Mouse (Mus musculus) lung, postnatal 0 days (tissue): ENCODE results near the gene Arvcf. TPM values are rescaled to one million over a fixed set of nuclear protein-coding genes. Genes with fewer than 3 reads are reported as not detected.

Source experiments
- ATAC-seq: fragments of 200-750 bp; cut with Nextera tagmentation; 2 replicates; pipeline ENCODE4 v1.8.0; 2017; ENCODE audit warnings: moderate library complexity
- DNase-seq: peaks from one replicate; pipeline ENCODE4 v3.0.0-alpha.2; 2016; ENCODE audit warnings: low spot score
- H3K27ac ChIP-seq: fragments of 300-500 bp; sonication (generic); 2 replicates; pipeline ENCODE4 v1.5.1; 2014; ENCODE audit warnings: antibody characterized with exemption, mild to moderate bottlenecking, low read length, mixed read lengths
- H3K27me3 ChIP-seq: fragments of 300-500 bp; sonication (generic); replicated peaks from 2 replicates; pipeline ENCODE4 v1.6.1; 2014; ENCODE audit warnings: low read length, mixed read lengths; ENCODE audit not compliant: insufficient read depth
- H3K36me3 ChIP-seq: fragments of 300-500 bp; sonication (generic); 2 replicates; pipeline ENCODE4 v1.6.1; 2014; ENCODE audit warnings: low read length, mixed read lengths; ENCODE audit not compliant: insufficient read depth
- H3K4me1 ChIP-seq: fragments of 300-500 bp; sonication (generic); 2 replicates; pipeline ENCODE4 v1.6.1; 2014; ENCODE audit warnings: antibody characterized with exemption, low read depth, low read length, mixed read lengths; ENCODE audit not compliant: insufficient read depth
- H3K4me2 ChIP-seq: fragments of 300-500 bp; sonication (generic); replicated peaks from 2 replicates; pipeline ENCODE4 v1.6.1; 2014; ENCODE audit warnings: low read depth, mild to moderate bottlenecking, low read length, moderate library complexity, mixed read lengths
- H3K4me3 ChIP-seq: fragments of 300-500 bp; sonication (generic); 2 replicates; pipeline ENCODE4 v1.5.1; 2014; ENCODE audit warnings: low read depth, low read length
- H3K9ac ChIP-seq: fragments of 300-500 bp; sonication (generic); replicated peaks from 2 replicates; pipeline ENCODE4 v1.6.1; 2014; ENCODE audit warnings: low read depth, mild to moderate bottlenecking
- H3K9me3 ChIP-seq: fragments of 300-500 bp; sonication (generic); 2 replicates; pipeline ENCODE4 v1.6.1; 2016; ENCODE audit warnings: low read length, mixed read lengths
- CTCF ChIP-seq: IDR thresholded peaks from 2 replicates; pipeline ENCODE4 v1.5.1; 2016; ENCODE audit warnings: antibody characterized with exemption, mild to moderate bottlenecking
- EP300 ChIP-seq: IDR thresholded peaks from 2 replicates; pipeline ENCODE4 v1.6.1; 2016; ENCODE audit warnings: antibody characterized with exemption, mild to moderate bottlenecking, control low read depth
- WGBS: fragments of 180-500 bp; shearing (Covaris S2); extraction: QIAGEN DNeasy Blood & Tissue Kit; methylation state at CpG from one replicate; pipeline ENCODE4 v1.1.7; 2014; 5-methylcytosine and 5-hydroxymethylcytosine counted together
- polyA plus RNA-seq: library from polyadenylated mRNA; unstranded; fragments of >200 nt; fragmentation: Nextera tagmentation; extraction: Ambion mirVana; gene quantifications from 2 replicates; pipeline ENCODE4 v1.2.1, GENCODE M21; 2015

Gene Arvcf
- polyA plus RNA-seq, 1 experiment from 2014 or later, result 14.6 TPM

DNA sequence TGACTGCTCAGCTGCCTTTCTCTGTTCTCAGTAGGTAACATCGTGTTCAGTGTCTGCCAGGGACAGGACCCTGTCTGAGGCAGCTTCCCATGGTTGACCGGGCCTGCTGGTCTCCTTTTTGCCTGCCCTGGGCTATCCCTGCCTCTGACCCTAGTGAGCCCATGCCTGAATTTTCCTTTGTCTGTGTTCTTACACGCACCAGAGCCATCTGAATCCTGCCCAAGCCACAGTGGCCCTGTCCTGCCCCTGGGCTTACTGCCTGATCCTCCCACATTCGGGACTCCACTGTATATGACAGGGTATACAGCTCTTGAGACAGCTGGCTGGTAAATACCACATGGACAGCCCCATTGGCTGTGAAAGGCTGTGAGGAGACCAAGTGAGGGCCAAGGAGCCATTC lies 61.8 kb downstream of the Arvcf start:
- no peak for DNase-seq
- Histone ChIP-seq H3K4me3 (no peak overlapping the region), H3K9ac (no peak overlapping the region), H3K27me3 (no peaks in the 10 kb centered on the region), H3K36me3 (0 out of 2 replicates have a peak, but pooled peaks cover 2% of the 10 kb centered on the region), H3K4me1 (0 out of 2 replicates have a peak, but pooled peaks cover 3% of the 10 kb centered on the region), H3K27ac (no peak overlapping the region), H3K9me3 (no peaks in the 10 kb centered on the region), H3K4me2 (no peak overlapping the region)
- TF ChIP-seq EP300 (no peak), CTCF (no peak)
- 84% methylated on average over 4 of the region's 4 CpGs for WGBS
- ATAC-seq, result no peak

DNA sequence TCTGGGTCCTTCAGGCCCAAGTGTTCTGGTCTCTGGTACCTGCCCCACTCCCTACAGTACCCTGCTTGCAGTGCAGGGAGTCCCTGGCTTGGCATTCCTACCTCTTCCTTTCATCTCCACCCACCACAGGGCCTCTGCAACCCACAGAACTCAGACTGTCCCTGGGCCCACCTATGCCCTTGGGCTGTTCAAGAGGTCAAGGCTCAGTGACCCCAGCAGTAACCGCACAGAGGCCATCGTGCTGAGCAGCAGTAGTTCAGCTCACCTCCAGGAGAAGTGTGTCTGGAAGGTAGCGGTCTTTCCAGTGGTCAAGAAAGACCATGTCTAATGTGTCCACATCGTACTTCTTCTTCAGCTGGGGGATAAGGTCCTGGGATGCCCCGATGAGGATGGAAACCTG lies 62.4 kb downstream of the Arvcf start:
- Histone ChIP-seq H3K36me3 (0 out of 2 replicates have a peak, but pooled peaks cover 3% of the 10 kb centered on the region), H3K27ac (no peak overlapping the region), H3K9ac (no peak overlapping the region), H3K4me1 (0 out of 2 replicates have a peak, but pooled peaks cover 3% of the 10 kb centered on the region), H3K27me3 (no peaks in the 10 kb centered on the region), H3K4me2 (no peak overlapping the region), H3K4me3 (no peak overlapping the region), H3K9me3 (no peaks in the 10 kb centered on the region)
- ATAC-seq (no peak), DNase-seq (no peak)
- no peak for TF ChIP-seq EP300
- TF ChIP-seq CTCF, result no peak
- WGBS, result 91% methylated on average over 5 of the region's 5 CpGs

DNA sequence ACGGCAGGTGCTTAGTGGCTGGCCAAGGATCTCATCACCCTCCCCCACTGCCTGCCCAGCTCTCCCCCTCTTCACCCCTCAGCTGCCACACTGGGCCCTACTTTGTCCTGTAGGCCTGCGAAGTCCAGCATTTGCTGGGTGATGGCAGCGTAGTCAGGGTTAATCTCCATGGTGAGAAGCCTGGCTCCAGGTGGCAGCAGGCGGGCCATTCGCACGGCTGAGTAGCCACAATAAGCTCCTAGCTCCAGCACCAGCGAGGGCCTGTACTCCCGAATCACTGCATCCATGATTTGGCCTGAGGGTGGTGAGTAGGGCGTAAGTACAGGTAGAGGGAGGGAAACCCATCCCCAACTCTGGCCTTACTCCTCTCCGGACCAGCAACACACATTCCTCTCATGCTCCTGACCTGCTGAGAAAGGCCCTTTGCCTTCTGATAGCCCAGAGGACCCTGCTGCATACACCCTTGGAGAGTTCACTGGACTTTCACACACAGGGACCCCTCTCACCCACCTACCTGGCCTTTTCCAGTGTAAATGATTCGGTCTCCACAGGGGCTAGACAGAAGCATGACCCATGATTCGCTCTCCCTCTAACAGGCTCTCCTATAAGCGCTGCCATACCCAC lies 63.2 kb downstream of the Arvcf start:
- Histone ChIP-seq H3K36me3 (0 out of 2 replicates have a peak, but pooled peaks cover 3% of the 10 kb centered on the region), H3K4me2 (no peak overlapping the region), H3K9me3 (no peaks in the 10 kb centered on the region), H3K4me3 (no peak overlapping the region), H3K27ac (no peak overlapping the region), H3K9ac (no peak overlapping the region), H3K4me1 (0 out of 2 replicates have a peak, but pooled peaks cover 3% of the 10 kb centered on the region), H3K27me3 (no peaks in the 10 kb centered on the region)
- DNase-seq, result no peak
- ATAC-seq, result no peak
- 89% methylated on average over 13 of the region's 13 CpGs for WGBS
- no peak for TF ChIP-seq CTCF
- TF ChIP-seq EP300, result no peak

- Histone ChIP-seq H3K4me1 (0 out of 2 replicates have a peak, but pooled peaks cover 3% of the 10 kb centered on the region), H3K27me3 (no peaks in the 10 kb centered on the region), H3K9ac (no peak overlapping the region), H3K4me2 (no peak overlapping the region), H3K27ac (no peak overlapping the region), H3K36me3 (0 out of 2 replicates have a peak, but pooled peaks cover 3% of the 10 kb centered on the region), H3K9me3 (no peaks in the 10 kb centered on the region), H3K4me3 (no peak overlapping the region)
- no peak for TF ChIP-seq EP300
- TF ChIP-seq CTCF, result no peak
- ATAC-seq, result no peak
- WGBS, result 79% methylated on average over 12 of the region's 12 CpGs
- DNase-seq, result no peak
Measured at GRCm38 (mm10) chr16:18411802-18412476, 64.0 kb downstream of the Arvcf start.

DNA sequence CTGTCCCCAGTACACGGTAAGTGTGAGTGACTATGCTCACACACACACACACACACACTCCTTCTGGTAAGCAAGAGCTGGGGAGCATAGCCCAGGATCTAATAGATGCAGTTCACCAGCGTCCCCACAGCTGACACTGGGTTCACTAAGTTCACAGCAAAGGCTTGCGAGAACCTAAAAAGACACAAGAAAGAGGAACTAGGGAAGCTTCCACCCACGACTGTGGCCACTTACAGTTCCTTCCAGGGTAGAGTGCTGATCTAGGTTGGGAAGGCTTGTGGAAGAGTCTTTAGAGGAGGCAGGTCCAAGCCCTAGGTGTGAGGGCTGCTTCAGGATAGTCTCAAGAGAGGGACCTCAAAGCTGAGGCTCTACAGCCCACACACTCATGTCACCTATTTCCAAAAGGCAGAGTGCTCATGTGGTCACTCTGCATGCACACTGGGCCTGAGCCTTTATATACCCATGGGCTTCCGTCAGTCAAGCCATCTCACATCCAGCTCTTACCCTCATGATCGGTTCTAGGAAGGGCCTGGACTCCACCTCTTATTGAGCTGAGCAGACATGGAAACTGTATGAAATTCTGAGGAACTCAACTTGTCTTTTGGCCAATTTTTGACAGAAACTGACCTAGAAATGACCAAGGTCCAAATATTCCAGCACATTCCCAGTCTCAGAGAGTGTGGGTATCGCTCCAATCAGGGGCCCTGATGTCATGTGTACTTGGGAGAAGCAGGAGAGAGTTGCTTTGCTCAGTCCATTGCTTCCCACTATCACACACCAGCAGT lies 65.2 kb downstream of the Arvcf start:
- H3K36me3 ChIP-seq, result 0 out of 2 replicates have a peak, but pooled peaks cover 3% of the 10 kb centered on the region
- H3K4me2 ChIP-seq, result no peak overlapping the region
- no peaks in the 10 kb centered on the region for H3K9me3 ChIP-seq
- no peak overlapping the region for H3K9ac ChIP-seq
- no peak for ATAC-seq
- 0 out of 2 replicates have a peak, but pooled peaks cover 3% of the 10 kb centered on the region for H3K4me1 ChIP-seq
- WGBS, result 82% methylated on average over 7 of the region's 7 CpGs
- TF ChIP-seq EP300 (no peak), CTCF (no peak)
- no peaks in the 10 kb centered on the region for H3K27me3 ChIP-seq
- DNase-seq, result no peak
- H3K4me3 ChIP-seq, result no peak overlapping the region
- no peak overlapping the region for H3K27ac ChIP-seq
